Mouse (Mus musculus) heart, adult 2 months (tissue): Measurements from ENCODE around the gene Depdc5. TPM values are rescaled to one million over a fixed set of nuclear protein-coding genes. Genes with fewer than 3 reads are reported as not detected.

ENCODE experiments used
- DNase-seq, 2 experiments: peaks; one replicate each; pipeline ENCODE4 v3.0.0; 2021
- H3K27ac ChIP-seq: fragments of 200-600 bp; 2 replicates; pipeline ENCODE4 v1.8.1; 2022
- H3K27me3 ChIP-seq: fragments of 200-500 bp; 2 replicates; pipeline ENCODE4 v1.6.1; 2012; ENCODE audit warnings: mild to moderate bottlenecking, low read length, inconsistent platforms, mixed read lengths; ENCODE audit not compliant: control insufficient read depth, insufficient read depth
- H3K36me3 ChIP-seq: fragments of 200-500 bp; 2 replicates; pipeline ENCODE4 v1.6.1; 2012; ENCODE audit warnings: low read length, inconsistent platforms; ENCODE audit not compliant: control insufficient read depth, insufficient read depth
- H3K4me1 ChIP-seq: fragments of 200-500 bp; 2 replicates; pipeline ENCODE4 v1.6.1; 2011; ENCODE audit warnings: low read length; ENCODE audit not compliant: control insufficient read depth, insufficient read depth
- H3K4me3 ChIP-seq: fragments of 200-600 bp; 2 replicates; pipeline ENCODE4 v1.8.1; 2022
- H3K79me2 ChIP-seq: fragments of 200-500 bp; replicated peaks from 2 replicates; pipeline ENCODE4 v1.6.1; 2012; ENCODE audit warnings: mild to moderate bottlenecking, inconsistent platforms, low read length, moderate library complexity, mixed read lengths; ENCODE audit not compliant: control insufficient read depth, insufficient read depth
- H3K9ac ChIP-seq: fragments of 200-500 bp; 2 replicates; pipeline ENCODE4 v1.6.1; 2012; ENCODE audit warnings: low read depth, mild to moderate bottlenecking, control low read depth, inconsistent platforms, low read length, mixed read lengths
- CTCF ChIP-seq: fragments of 200-600 bp; IDR thresholded peaks from 2 replicates; pipeline ENCODE4 v1.8.1; 2022; ENCODE audit warnings: antibody characterized with exemption, mild to moderate bottlenecking, moderate library complexity
- EP300 ChIP-seq: fragments of 200-500 bp; IDR thresholded peaks from 2 replicates; pipeline ENCODE4 v1.6.1; 2011; ENCODE audit warnings: low read depth, low read length, control low read depth; ENCODE audit not compliant: insufficient read depth
- POLR2A ChIP-seq: fragments of 200-500 bp; IDR thresholded peaks from 2 replicates; pipeline ENCODE4 v1.6.1; 2011; ENCODE audit warnings: mild to moderate bottlenecking, low read depth, low read length, control low read depth; ENCODE audit not compliant: insufficient read depth
- WGBS: fragments of 180-500 bp; shearing (Covaris S2); methylation state at CpG from one replicate; pipeline ENCODE4 v1.1.7; 2018; 5-methylcytosine and 5-hydroxymethylcytosine counted together
- intact Hi-C: fragments of 180-260 bp; cut with DNase I; formaldehyde crosslinking; loops from one replicate; pipeline ENCODE4 v1.15.1; 2025
- polyA plus RNA-seq: library from polyadenylated mRNA; depleted of rRNA; stranded (reverse); fragments of >200 nt; gene quantifications from 2 replicates; pipeline ENCODE4 v1.2.3, GENCODE M21; 2012
- total RNA-seq, 2 experiments: library from RNA; stranded (reverse); gene quantifications; 2 replicates each; pipeline ENCODE4 v1.2.3; 2021

The Depdc5 gene
- total and polyA plus RNA-seq, 3 experiments, result 7.6 to 22.3 (median 17.5) TPM

GRCm38 (mm10) chr5:32950702-32951274, 87.3 kb downstream of the Depdc5 start:
- no peak overlapping the region for H3K27ac ChIP-seq
- no peaks in the 10 kb centered on the region for H3K27me3 ChIP-seq
- no peak overlapping the region for H3K4me3 ChIP-seq
- no peaks in the 10 kb centered on the region; the same call in 1 of the 2 replicates for H3K4me1 ChIP-seq
- 22% methylated on average over 3 of the region's 3 CpGs for WGBS
- intact Hi-C loops, result loop anchor here (10.0 kb wide), 1 partner anchor 194 kb away; no protein-coding TSS in a partner anchor
- DNase-seq, result no peak
- H3K36me3 ChIP-seq, result no peaks in the 10 kb centered on the region
- H3K9ac ChIP-seq, result no peak overlapping the region
- H3K79me2 ChIP-seq, result no peaks in the 10 kb centered on the region
- TF ChIP-seq EP300 (no peak), POLR2A (no peak), CTCF (no peak)

GRCm38 (mm10) chr5:32955716-32956115, 92.2 kb downstream of the Depdc5 start:
- Histone ChIP-seq H3K4me1 (no peaks in the 10 kb centered on the region; the same call in 1 of the 2 replicates), H3K36me3 (no peaks in the 10 kb centered on the region), H3K9ac (no peak overlapping the region), H3K27me3 (no peaks in the 10 kb centered on the region), H3K79me2 (no peaks in the 10 kb centered on the region), H3K4me3 (no peak overlapping the region), H3K27ac (no peak overlapping the region)
- intact Hi-C loops, result loop anchor here (10.0 kb wide), 1 partner anchor 189 kb away; no protein-coding TSS in a partner anchor
- TF ChIP-seq CTCF (no peak), EP300 (no peak), POLR2A (no peak)
- WGBS, result 86% methylated on average over 4 of the region's 4 CpGs
- DNase-seq, result no peak

- no peaks in the 10 kb centered on the region for H3K4me1 ChIP-seq
- H3K36me3 ChIP-seq, result no peaks in the 10 kb centered on the region
- no peak overlapping the region for H3K9ac ChIP-seq
- no peak overlapping the region for H3K27ac ChIP-seq
- H3K4me3 ChIP-seq, result no peak overlapping the region
- H3K79me2 ChIP-seq, result no peaks in the 10 kb centered on the region
- TF ChIP-seq POLR2A (no peak), EP300 (no peak), CTCF (no peak)
- DNase-seq, result no peak
- H3K27me3 ChIP-seq, result no peaks in the 10 kb centered on the region
- WGBS, result 67% methylated on average over 3 of the region's 3 CpGs
- intact Hi-C loops, result no loop called here
Observed at GRCm38 (mm10) chr5:32961616-32962015, 98.1 kb downstream of the Depdc5 start.

- TF ChIP-seq CTCF (no peak), EP300 (no peak), POLR2A (no peak)
- intact Hi-C loops, result no loop called here
- H3K79me2 ChIP-seq, result no peaks in the 10 kb centered on the region
- no peak for DNase-seq
- H3K9ac ChIP-seq, result no peak overlapping the region
- no peaks in the 10 kb centered on the region for H3K36me3 ChIP-seq
- H3K27me3 ChIP-seq, result no peaks in the 10 kb centered on the region
- no peak overlapping the region for H3K27ac ChIP-seq
- no peaks in the 10 kb centered on the region for H3K4me1 ChIP-seq
- no peak overlapping the region for H3K4me3 ChIP-seq
- WGBS, result 67% methylated on average over 1 of the region's 1 CpGs
Observed at GRCm38 (mm10) chr5:32962581-32962980, 99.1 kb downstream of the Depdc5 start.

GRCm38 (mm10) chr5:32976541-32976940, 113.0 kb downstream of the Depdc5 start:
- DNase-seq, result no peak
- peaks cover 5% of the 10 kb centered on the region; the same call in 1 of the 2 replicates for H3K36me3 ChIP-seq
- WGBS, result 76% methylated on average over 4 of the region's 4 CpGs
- no peaks in the 10 kb centered on the region for H3K4me1 ChIP-seq
- intact Hi-C loops, result no loop called here
- no peaks in the 10 kb centered on the region for H3K27me3 ChIP-seq
- H3K79me2 ChIP-seq, result no peaks in the 10 kb centered on the region
- no peak overlapping the region for H3K4me3 ChIP-seq
- H3K27ac ChIP-seq, result no peak overlapping the region
- H3K9ac ChIP-seq, result no peak overlapping the region
- TF ChIP-seq POLR2A (no peak), CTCF (no peak), EP300 (no peak)

GRCm38 (mm10) chr5:32977179-32977578, 113.7 kb downstream of the Depdc5 start:
- intact Hi-C loops, result no loop called here
- TF ChIP-seq CTCF (no peak), POLR2A (no peak)
- peaks cover 5% of the 10 kb centered on the region; the same call in 1 of the 2 replicates for H3K36me3 ChIP-seq

More at GRCm38 (mm10) chr5:32977179-32977578, 113.7 kb downstream of the Depdc5 start:
- Histone ChIP-seq H3K79me2 (no peaks in the 10 kb centered on the region), H3K27ac (no peak overlapping the region), H3K9ac (no peak overlapping the region), H3K4me1 (no peaks in the 10 kb centered on the region), H3K4me3 (no peak overlapping the region), H3K27me3 (no peaks in the 10 kb centered on the region)
- DNase-seq, result no peak
